Mouse (Mus musculus): ENCODE measurements around the gene Ntrk2. TPM values are rescaled to one million over a fixed set of nuclear protein-coding genes. Genes with fewer than 3 reads are reported as not detected.

Gene Ntrk2
- polyA plus RNA-seq, 1 experiment from 2014 or later = 1.0 TPM

DNA sequence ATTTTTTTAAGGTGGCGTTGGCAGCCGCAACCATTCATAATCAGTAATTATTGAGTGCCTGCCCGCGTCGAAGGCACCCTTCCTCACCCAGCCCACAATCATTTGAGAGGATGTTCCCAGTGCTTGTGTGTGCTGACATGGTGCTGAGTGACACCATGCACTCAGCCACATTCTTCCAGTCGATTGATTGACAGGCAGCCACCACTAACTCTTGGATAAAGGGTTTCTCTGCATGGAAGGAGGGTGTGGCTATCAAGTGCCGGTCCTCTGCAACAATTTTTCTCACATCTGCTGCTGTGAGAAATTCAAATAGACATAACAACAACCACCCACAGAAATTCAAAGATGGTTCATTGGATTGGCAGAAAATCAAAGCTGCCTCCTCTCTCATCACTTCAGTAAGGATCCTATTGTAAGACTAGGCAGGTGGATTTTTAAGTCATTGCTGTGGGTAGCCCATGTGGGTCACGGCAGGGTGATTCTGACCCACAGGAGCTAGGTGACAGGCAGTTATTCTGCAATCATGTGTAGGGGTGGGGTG is 148.9 kb downstream of the Ntrk2 start:
- no peaks in the 10 kb centered on the region for H3K36me3 ChIP-seq (ENCODE audit: control insufficient read depth, insufficient read depth, low read length)
- no peaks in the 10 kb centered on the region for H3K27me3 ChIP-seq (replicated peaks; ENCODE audit: control insufficient read depth, insufficient read depth, low read length)
- no peaks in the 10 kb centered on the region for H3K9me3 ChIP-seq (ENCODE audit: control insufficient read depth, low read length)
- no peak for ATAC-seq (replicated peaks; ENCODE audit: low FRiP score, low TSS enrichment, low read depth)
- H3K4me3 ChIP-seq (ENCODE audit: low read depth, low read length) = no peak overlapping the region
- H3K4me1 ChIP-seq (replicated peaks; ENCODE audit: control insufficient read depth, insufficient read depth, low read length) = no peaks in the 10 kb centered on the region
- no peak for DNase-seq (ENCODE audit: low spot score)
- H3K27ac ChIP-seq (ENCODE audit: low read depth) = no peak overlapping the region
- no peak overlapping the region for H3K9ac ChIP-seq (ENCODE audit: low read length)
- 57% methylated on average over 8 of the region's 8 CpGs for WGBS
- no peak overlapping the region for H3K4me2 ChIP-seq (ENCODE audit: low read length)

DNA sequence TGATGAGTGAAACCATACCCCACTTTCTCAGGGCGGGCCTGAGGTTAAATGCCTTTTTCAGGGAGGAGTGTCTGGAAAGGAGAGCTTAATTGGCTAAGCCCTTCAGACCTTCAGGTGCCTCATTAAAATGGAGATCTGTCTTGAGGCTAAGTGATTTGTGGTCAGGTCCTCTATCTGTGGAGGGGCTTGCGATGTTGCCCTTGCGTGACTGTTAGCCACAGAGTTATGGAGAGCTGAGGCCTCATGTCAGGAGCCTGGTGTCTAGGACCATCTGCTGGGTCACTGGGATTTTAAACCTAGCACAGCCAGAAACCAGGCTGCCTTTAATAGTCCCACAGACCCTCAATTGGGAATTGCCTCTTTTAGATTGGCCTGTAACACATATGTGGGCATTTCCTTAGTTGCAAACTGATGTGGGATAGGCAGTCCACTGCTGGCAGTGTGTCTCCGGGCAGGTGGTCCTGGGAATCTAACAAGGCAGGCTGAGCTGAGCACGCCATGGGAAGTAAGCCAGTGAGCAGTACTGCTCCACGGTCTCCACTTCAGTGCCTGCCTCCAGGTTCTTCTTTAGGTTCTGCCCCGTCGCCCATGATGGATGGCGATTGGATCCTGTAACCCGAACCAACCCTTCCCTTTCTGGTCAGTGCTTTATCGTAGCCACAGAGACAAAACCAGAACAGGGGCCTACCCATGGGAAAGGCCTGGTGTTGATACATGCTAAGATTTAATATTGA is 152.0 kb downstream of the Ntrk2 start:
- Histone ChIP-seq H3K4me3 (ENCODE audit: low read depth, low read length) (no peak overlapping the region), H3K27me3 (replicated peaks; ENCODE audit: control insufficient read depth, insufficient read depth, low read length) (no peaks in the 10 kb centered on the region), H3K9me3 (ENCODE audit: control insufficient read depth, low read length) (no peaks in the 10 kb centered on the region), H3K4me1 (replicated peaks; ENCODE audit: control insufficient read depth, insufficient read depth, low read length) (no peaks in the 10 kb centered on the region), H3K27ac (ENCODE audit: low read depth) (no peak overlapping the region), H3K36me3 (ENCODE audit: control insufficient read depth, insufficient read depth, low read length) (no peaks in the 10 kb centered on the region), H3K9ac (ENCODE audit: low read length) (no peak overlapping the region), H3K4me2 (ENCODE audit: low read length) (no peak overlapping the region)
- ATAC-seq (replicated peaks; ENCODE audit: low FRiP score, low TSS enrichment, low read depth) (no peak), DNase-seq (ENCODE audit: low spot score) (no peak)
- 69% methylated on average over 11 of the region's 11 CpGs for WGBS

DNA sequence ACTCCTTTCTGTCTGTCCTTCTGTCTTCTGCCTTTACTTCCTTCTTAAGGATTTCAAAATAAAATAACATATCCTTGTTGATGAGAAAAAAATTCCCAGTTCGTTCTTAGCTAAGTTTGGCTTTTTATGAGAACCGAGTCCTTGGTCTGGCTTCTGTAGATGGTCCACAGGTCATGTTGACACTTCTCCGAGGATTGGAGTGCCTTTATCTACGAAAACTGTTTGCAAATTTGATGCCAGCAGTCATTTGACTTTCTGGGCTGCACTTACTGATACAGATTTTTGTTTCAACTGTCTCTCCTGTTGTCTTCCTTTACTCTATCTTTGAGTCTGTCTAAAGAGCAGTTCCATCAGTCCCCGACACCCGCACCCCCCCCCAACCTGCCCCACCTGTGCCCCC is 154.0 kb downstream of the Ntrk2 start:
- no peaks in the 10 kb centered on the region for H3K27me3 ChIP-seq (replicated peaks; ENCODE audit: control insufficient read depth, insufficient read depth, low read length)
- ATAC-seq (replicated peaks; ENCODE audit: low FRiP score, low TSS enrichment, low read depth) (no peak), DNase-seq (ENCODE audit: low spot score) (no peak)
- 70% methylated on average over 6 of the region's 6 CpGs for WGBS
- no peak overlapping the region for H3K4me3 ChIP-seq (ENCODE audit: low read depth, low read length)
- H3K4me1 ChIP-seq (replicated peaks; ENCODE audit: control insufficient read depth, insufficient read depth, low read length) = no peaks in the 10 kb centered on the region
- H3K9me3 ChIP-seq (ENCODE audit: control insufficient read depth, low read length) = no peaks in the 10 kb centered on the region
- no peaks in the 10 kb centered on the region for H3K36me3 ChIP-seq (ENCODE audit: control insufficient read depth, insufficient read depth, low read length)
- H3K27ac ChIP-seq (ENCODE audit: low read depth) = no peak overlapping the region
- H3K4me2 ChIP-seq (ENCODE audit: low read length) = no peak overlapping the region
- no peak overlapping the region for H3K9ac ChIP-seq (ENCODE audit: low read length)

DNA sequence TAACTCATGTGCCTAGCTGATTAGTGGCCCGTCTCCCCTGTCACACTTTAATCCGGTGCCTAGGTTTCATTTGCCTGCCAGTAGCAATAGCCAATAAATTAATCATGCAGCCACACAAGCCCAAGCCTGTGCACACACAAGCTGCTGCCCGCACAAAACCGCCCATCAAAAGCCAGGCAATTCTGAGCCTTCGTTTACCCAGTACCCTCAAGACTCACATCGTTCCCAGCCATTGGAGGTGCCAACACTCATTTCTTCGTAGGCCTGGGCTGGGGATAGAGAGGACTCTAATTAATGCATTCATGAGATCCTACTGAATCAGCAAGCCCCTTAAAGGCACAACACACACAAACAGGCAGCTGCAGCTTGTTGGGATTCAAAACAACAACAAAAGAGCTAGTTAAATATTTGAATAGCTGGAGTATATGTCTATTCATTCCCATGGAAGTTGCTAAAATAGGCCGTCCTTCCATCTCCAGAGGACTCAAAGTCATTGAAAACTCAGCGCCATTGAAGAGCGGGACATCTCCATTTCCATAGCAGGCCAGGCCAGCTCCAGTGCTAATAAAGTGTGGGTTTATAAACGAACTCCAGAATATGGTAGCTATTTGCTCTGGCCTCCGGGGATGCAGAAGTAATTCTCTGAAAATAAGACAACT is 158.5 kb downstream of the Ntrk2 start:
- Histone ChIP-seq H3K4me2 (ENCODE audit: low read length) (no peak overlapping the region), H3K9me3 (ENCODE audit: control insufficient read depth, low read length) (no peaks in the 10 kb centered on the region), H3K27ac (ENCODE audit: low read depth) (no peak overlapping the region), H3K36me3 (ENCODE audit: control insufficient read depth, insufficient read depth, low read length) (no peaks in the 10 kb centered on the region), H3K4me3 (ENCODE audit: low read depth, low read length) (no peak overlapping the region), H3K27me3 (replicated peaks; ENCODE audit: control insufficient read depth, insufficient read depth, low read length) (no peaks in the 10 kb centered on the region), H3K9ac (ENCODE audit: low read length) (no peak overlapping the region), H3K4me1 (replicated peaks; ENCODE audit: control insufficient read depth, insufficient read depth, low read length) (no peaks in the 10 kb centered on the region)
- DNase-seq (ENCODE audit: low spot score) = no peak
- 76% methylated on average over 12 of the region's 12 CpGs for WGBS
- no peak for ATAC-seq (replicated peaks; ENCODE audit: low FRiP score, low TSS enrichment, low read depth)

DNA sequence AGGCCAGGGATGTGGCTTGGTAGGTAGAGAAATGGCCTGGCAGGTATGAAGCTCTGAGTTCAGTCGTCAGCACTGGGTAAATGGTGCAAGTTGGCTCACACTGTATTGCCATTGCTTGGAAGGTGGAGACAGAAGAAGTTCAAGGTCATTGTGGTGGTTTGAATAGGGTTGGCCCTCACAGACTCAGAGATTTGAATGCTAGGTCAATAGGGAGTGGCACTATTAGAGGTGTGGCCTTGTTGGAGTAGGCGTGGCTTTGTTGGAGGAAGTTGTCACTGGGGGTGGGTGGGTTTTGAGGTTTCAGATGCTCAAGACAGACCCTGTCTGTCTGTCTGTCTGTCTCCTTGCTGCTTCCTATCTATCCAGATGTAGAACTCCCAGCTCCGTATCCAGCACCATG is 159.5 kb downstream of the Ntrk2 start:
- H3K4me1 ChIP-seq (replicated peaks; ENCODE audit: control insufficient read depth, insufficient read depth, low read length) = no peaks in the 10 kb centered on the region
- no peak overlapping the region for H3K4me2 ChIP-seq (ENCODE audit: low read length)
- no peak overlapping the region for H3K4me3 ChIP-seq (ENCODE audit: low read depth, low read length)
- H3K9ac ChIP-seq (ENCODE audit: low read length) = no peak overlapping the region
- WGBS = 90% methylated on average over 3 of the region's 3 CpGs
- H3K9me3 ChIP-seq (ENCODE audit: control insufficient read depth, low read length) = no peaks in the 10 kb centered on the region
- H3K27me3 ChIP-seq (replicated peaks; ENCODE audit: control insufficient read depth, insufficient read depth, low read length) = no peaks in the 10 kb centered on the region
- ATAC-seq (replicated peaks; ENCODE audit: low FRiP score, low TSS enrichment, low read depth) (no peak), DNase-seq (ENCODE audit: low spot score) (no peak)
- H3K27ac ChIP-seq (ENCODE audit: low read depth) = no peak overlapping the region
- H3K36me3 ChIP-seq (ENCODE audit: control insufficient read depth, insufficient read depth, low read length) = no peaks in the 10 kb centered on the region

DNA sequence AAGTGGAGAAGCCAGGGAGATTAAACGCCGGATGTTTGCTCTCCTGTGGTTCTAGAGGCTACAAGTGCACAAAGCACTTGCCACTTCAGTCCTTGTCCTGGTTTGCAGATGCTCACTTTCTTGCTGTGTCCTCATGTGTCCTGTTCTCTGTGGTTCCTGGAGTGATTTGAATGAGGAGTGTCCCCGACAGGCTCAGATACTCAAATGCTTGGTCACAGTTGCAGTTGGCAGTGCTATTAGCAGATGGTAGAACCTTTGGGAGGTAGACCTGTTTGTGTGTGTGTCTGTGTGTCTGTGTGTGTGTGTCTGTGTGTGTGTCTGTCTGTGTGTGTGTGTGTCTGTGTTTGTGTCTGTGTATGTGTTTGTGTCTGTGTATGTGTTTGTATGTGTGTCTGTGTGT is 160.1 kb downstream of the Ntrk2 start:
- Histone ChIP-seq H3K9me3 (ENCODE audit: control insufficient read depth, low read length) (no peaks in the 10 kb centered on the region), H3K36me3 (ENCODE audit: control insufficient read depth, insufficient read depth, low read length) (no peaks in the 10 kb centered on the region), H3K9ac (ENCODE audit: low read length) (no peak overlapping the region), H3K4me3 (ENCODE audit: low read depth, low read length) (no peak overlapping the region), H3K27ac (ENCODE audit: low read depth) (no peak overlapping the region), H3K27me3 (replicated peaks; ENCODE audit: control insufficient read depth, insufficient read depth, low read length) (no peaks in the 10 kb centered on the region), H3K4me2 (ENCODE audit: low read length) (no peak overlapping the region), H3K4me1 (replicated peaks; ENCODE audit: control insufficient read depth, insufficient read depth, low read length) (no peaks in the 10 kb centered on the region)
- DNase-seq (ENCODE audit: low spot score) (no peak), ATAC-seq (replicated peaks; ENCODE audit: low FRiP score, low TSS enrichment, low read depth) (no peak)
- 84% methylated on average over 3 of the region's 3 CpGs for WGBS

DNA sequence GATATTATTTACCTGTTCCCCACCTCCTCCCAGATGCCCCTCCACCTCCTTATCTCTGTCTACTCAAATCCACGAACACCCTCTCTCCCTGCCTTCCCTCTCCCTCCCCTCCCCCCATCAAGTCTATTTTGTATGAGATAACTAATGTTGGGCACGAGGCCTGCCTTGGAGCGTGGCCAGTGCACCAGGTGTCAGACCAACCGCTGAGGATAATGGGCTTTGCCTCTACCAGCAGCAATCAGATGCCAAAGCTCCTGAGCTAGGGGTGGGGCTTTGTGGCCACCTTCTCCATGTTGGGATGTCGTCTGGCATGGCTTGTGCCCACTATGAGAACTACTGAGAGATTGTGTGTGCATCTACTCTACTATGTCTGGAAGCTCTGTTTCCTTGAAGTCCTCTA is 161.8 kb downstream of the Ntrk2 start:
- Histone ChIP-seq H3K4me2 (ENCODE audit: low read length) (no peak overlapping the region), H3K27ac (ENCODE audit: low read depth) (no peak overlapping the region), H3K36me3 (ENCODE audit: control insufficient read depth, insufficient read depth, low read length) (no peaks in the 10 kb centered on the region), H3K27me3 (replicated peaks; ENCODE audit: control insufficient read depth, insufficient read depth, low read length) (no peaks in the 10 kb centered on the region), H3K9me3 (ENCODE audit: control insufficient read depth, low read length) (no peaks in the 10 kb centered on the region), H3K9ac (ENCODE audit: low read length) (no peak overlapping the region), H3K4me1 (replicated peaks; ENCODE audit: control insufficient read depth, insufficient read depth, low read length) (no peaks in the 10 kb centered on the region), H3K4me3 (ENCODE audit: low read depth, low read length) (no peak overlapping the region)
- DNase-seq (ENCODE audit: low spot score) (no peak), ATAC-seq (replicated peaks; ENCODE audit: low FRiP score, low TSS enrichment, low read depth) (no peak)
- WGBS = 62% methylated on average over 5 of the region's 5 CpGs

DNA sequence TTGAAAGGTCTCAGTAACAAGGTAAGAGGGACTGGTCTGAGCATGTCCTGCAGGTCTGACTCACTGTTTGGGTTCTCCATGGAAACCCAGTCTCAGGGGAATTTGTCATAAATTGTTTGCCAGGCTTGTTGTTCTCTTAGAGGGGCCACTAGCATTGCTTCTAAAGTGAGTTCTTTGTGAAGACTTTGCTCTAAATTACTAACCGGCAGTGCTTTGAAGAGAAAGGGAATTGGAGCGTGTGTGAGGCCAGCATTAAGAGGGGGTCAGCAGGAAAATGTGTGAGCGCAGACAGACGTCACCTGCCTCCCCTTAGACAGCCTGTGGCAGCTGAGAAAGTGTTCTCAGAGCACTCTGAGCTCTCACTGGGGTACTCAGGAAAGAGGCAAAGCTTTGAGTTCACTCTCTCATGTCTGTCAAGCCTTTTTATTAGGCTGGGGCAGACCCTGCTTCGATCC is 165.1 kb downstream of the Ntrk2 start:
- 46% methylated on average over 5 of the region's 5 CpGs for WGBS
- Histone ChIP-seq H3K27ac (ENCODE audit: low read depth) (no peak overlapping the region), H3K9ac (ENCODE audit: low read length) (no peak overlapping the region), H3K4me2 (ENCODE audit: low read length) (no peak overlapping the region), H3K4me3 (ENCODE audit: low read depth, low read length) (no peak overlapping the region), H3K27me3 (replicated peaks; ENCODE audit: control insufficient read depth, insufficient read depth, low read length) (no peaks in the 10 kb centered on the region), H3K36me3 (ENCODE audit: control insufficient read depth, insufficient read depth, low read length) (no peaks in the 10 kb centered on the region), H3K9me3 (ENCODE audit: control insufficient read depth, low read length) (no peaks in the 10 kb centered on the region), H3K4me1 (replicated peaks; ENCODE audit: control insufficient read depth, insufficient read depth, low read length) (0 out of 2 replicates have a peak, but pooled peaks cover 4% of the 10 kb centered on the region)
- DNase-seq (ENCODE audit: low spot score) (no peak), ATAC-seq (replicated peaks; ENCODE audit: low FRiP score, low TSS enrichment, low read depth) (no peak)
